Mouse (Mus musculus) thymus, postnatal 36 days (tissue): Measurements from ENCODE around the gene P2ry2.

Experiments
- DNase-seq, 2 experiments: peaks; one replicate each; pipeline ENCODE4 v3.0.0; 2022; ENCODE audit warnings: mixed read lengths in 2 of 2

P2ry2 gene

GRCm38 (mm10) chr7:101026836-101027235 lies 14.2 kb upstream of the P2ry2 start:
- DNase-seq = no peak

GRCm38 (mm10) chr7:101017492-101017891 lies 4.8 kb upstream of the P2ry2 start:
- no peak for DNase-seq

GRCm38 (mm10) chr7:101017021-101017461 lies 4.4 kb upstream of the P2ry2 start:
- DNase-seq = no peak

DNA sequence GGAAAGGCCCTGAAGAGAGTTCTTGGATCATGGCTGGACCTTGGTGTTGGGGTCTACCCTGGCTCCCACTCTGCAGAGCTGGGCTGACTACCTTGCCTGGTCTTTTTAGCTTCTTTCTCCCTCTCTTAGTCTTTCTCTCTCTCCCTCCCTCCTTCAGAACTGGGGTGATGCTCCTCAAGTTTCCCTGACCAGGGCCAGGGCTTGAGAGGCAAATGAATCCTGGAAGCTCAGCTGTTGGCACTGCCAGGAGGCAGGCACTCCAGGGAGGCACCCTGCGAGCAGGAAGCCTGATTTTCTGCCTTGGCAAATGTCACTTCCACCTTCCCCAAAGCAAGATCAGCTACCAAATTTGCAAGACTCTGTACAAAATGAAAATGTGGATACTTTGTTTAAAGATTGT lies 2.3 kb upstream of the P2ry2 start:
- DNase-seq = no peak

- no peak for DNase-seq
Measured at GRCm38 (mm10) chr7:101014041-101014440, 1.4 kb upstream of the P2ry2 start.

DNA sequence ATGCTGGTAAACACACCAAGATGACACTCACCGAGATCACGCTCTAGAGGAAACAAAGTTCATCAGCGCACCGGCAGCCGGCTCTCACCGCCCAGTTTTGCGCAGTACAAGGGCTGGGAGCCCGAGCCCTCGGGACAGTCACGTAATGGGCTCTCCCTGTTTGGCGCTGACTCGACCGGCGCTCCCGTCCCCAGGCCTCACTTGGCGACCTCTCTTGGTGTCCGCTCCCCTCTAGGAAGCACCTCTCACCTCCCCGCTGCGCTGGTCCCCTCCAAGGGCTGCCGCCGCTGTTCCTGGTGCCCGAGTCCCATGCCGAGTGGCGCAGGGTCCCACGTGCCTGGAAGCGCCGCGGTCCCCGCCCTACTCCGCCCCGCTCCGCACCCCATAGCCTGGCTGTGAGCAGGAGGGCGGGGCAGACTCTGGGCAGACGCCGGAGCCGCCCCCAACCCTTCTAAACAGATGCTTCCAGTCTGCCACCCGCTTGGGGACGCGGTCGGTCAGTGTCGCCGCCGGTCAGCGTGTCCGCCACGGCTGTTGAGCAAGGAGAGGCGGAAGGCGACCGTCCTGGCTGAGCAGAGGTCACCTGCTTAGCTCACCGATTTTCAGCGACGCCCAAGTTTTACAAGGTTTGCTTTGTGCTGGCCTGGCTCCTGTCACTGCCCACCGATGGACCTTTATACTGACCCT lies 842 bp downstream of the P2ry2 start:
- DNase-seq = peak; percentile 55 to 62

DNA sequence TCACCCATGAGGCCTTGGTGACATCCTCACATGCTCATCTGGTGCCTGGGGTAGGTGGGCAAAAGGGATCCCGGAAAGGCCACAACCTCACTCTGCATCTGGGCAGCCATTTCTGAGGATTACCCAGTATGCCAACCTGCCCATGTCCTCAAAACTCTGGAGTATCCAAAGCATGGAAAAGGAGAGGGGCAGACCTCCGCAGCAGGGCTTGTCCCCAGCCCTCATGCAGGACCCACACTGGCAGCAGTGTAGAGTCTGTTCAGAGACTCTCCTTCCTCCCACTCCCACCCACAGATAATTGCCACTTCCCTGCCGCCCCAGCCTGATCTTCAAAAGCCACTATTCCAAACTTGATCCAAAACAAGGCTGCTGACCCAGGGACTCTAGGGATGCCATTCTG lies 1.9 kb downstream of the P2ry2 start:
- no peak for DNase-seq

DNA sequence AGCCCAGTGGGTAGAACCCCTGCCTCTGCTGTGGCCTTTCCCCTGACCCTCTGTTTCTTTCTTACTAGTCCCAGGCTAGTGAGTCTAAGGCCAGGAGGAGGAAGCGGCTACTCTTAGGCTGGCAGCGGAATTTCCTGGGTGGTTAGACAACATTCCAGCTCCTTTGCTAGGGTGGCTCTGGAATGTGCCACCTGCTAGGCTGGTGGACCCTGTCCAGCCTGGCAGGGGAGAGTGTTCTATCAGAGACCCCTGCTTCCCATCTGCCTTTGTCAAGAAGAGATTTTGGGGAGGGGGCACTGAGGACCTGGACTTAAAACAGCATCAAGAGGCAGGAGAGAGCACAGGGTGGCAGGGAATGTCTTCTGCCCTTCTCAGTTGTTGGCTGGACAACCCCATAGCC lies 6.5 kb downstream of the P2ry2 start:
- DNase-seq = no peak

- DNase-seq = no peak
Measured at GRCm38 (mm10) chr7:101005119-101005518, 7.5 kb downstream of the P2ry2 start.

GRCm38 (mm10) chr7:101003442-101004326 lies 9.0 kb downstream of the P2ry2 start:
- no peak for DNase-seq

DNA sequence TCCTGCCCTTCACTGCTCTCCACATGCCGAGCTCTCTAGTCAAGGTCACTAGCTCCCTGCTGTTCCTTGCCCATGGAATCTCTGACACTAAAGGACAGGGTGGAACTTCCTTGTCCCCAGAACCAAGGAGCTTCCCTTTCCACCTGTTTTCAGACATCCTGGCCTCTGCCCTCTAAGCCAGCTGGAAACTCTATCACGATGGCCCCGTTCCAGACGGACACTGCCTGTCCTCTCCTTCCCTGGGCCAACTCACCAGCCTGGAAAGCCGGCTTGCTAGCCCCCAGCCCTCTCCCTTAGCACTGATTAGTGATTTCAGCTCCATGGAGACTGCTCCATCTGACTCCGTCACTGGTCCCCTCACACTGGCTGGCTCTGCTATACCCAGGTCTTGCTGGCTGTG lies 10.4 kb downstream of the P2ry2 start:
- no peak for DNase-seq

DNA sequence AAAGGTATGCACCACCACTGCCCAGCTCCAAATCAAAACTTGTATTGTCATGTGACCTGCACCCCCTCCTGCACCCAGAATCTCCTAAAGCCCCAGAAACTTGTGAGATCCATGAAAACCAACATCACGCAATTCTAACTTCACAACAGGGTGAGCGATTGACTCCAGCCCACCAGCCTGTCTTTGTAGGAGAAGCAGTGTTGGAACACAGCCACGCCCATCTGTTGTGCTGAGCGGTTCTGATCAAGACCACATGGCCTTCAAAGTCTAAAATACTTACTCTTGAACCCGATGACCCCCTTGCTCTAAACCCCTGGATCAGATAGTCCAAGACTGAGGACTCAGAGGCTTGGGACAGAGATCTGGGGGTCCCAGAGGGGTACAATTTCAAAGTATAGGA lies 13.0 kb downstream of the P2ry2 start:
- DNase-seq = no peak

- no peak for DNase-seq
Measured at GRCm38 (mm10) chr7:100998578-100998960, 14.1 kb downstream of the P2ry2 start.

- no peak for DNase-seq
Measured at GRCm38 (mm10) chr7:100997951-100998577, 14.6 kb downstream of the P2ry2 start.

- DNase-seq = no peak
Measured at GRCm38 (mm10) chr7:100997215-100997614, 15.5 kb downstream of the P2ry2 start.

- DNase-seq = no peak
Measured at GRCm38 (mm10) chr7:100995951-100996350, 16.7 kb downstream of the P2ry2 start.

- DNase-seq = no peak
Measured at GRCm38 (mm10) chr7:100995260-100995864, 17.3 kb downstream of the P2ry2 start.

DNA sequence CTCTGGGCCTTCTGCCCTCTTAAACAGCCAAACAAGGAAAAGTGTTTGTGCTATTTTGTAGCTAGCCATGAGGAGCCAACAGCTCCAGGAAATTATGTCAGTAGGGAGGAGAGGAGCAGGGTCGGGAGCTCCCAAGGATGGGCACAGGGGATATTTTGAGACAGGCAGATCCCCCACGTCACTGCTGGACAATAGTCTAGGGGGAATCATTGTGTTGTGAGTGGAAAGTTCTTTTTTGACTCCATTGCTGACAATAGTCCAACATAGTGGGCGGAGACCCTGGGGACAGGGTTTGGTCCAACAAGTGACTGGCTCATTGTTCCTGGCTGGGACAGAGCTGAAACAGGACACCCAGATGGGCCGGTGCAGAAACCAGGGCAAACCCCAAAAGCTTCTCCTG lies 19.5 kb downstream of the P2ry2 start:
- DNase-seq = no peak

GRCm38 (mm10) chr7:100991972-100992371 lies 20.7 kb downstream of the P2ry2 start:
- DNase-seq = no peak

DNA sequence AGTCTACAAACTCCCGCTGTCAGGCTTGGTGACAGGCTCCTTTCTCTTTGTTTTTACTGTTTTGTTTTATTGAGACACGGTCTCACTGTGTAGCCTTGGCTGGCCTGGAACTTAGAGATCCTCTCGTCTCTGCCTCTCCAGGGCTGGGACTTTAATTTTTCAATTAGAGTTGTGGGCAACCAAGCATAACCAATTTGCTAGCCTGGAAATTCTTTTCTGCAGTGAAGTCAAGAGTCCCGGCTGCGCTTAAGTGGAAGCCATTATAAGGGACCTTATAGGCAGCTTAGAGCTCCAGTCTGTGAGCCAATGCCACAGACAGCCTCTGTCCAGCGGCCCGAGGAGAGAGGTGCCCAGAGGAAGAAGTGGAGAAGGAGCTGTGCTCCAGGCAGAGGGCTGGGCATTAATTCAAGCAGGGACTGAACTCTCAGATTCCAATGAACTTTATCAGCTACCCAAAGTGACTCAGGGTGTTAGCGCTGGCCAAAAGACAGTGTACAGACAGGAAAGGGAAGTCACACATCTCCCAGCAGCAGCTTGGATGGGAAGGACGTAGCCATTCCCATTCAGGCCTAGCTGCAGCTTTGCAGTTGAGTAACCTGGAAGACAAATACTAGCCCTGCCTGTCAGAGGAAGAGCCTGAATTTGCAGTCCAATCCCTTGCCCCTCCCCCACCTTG lies 21.9 kb downstream of the P2ry2 start:
- DNase-seq = no peak

- peak in 1 of 2 experiments; percentile 23 for DNase-seq
Measured at GRCm38 (mm10) chr7:100988092-100988491, 24.6 kb downstream of the P2ry2 start.
